Mouse (Mus musculus): ENCODE data around the gene Vmn1r175. TPM values are rescaled to one million over a fixed set of nuclear protein-coding genes. Genes with fewer than 3 reads are reported as not detected.
"Not testable (repeated sequence)": the region's sequence is repeated elsewhere in the genome, so short reads cannot be mapped to it uniquely, and the experiment has no call there.

Vmn1r175 gene
- total RNA-seq (2021) = not detected

DNA sequence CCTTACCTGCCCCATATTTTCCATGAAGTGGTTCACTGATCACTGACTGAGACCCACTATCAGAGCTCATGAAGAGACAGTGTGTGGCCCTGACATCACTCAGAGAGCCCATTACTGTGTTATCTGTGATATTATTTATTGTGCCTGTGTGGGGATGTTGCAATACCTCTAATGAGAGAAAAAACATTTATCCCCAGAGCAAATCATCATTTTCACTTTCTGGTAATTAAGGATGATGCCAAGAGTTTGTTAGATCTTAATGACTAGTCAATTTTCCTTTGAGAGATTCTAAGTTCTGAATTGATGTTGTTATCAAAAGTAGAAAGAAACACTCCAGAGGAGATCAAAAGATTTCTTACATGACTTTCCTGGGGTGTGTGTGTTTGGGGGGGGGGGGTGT is at the start of gene Vmn1r175:
Gene Vmn1r175, minus strand, starts transcription at position 101 of the 400 bp plus-strand sequence.
- DNase-seq; intact Hi-C loops (cut with DNase I): not testable (repeated sequence)

DNA sequence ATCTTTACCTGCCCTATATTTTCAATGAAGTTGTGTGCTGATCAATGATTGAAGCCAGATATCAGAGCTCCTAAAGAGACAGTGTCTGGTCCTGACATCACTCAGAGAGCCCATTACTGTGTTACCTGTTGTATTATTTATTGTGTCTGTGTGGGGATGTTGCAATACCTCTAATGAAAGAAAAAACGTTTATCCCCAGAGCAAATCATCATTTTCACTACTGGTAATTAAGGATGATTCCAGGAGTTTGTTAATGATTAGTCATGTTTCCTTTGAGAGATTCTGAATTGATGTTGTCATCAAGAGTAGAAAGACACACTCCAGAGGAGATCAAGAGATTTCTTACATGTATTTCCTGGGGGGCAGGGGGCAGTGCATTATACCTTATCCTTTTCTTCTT is 26.8 kb upstream of the Vmn1r175 start, which contains the start of gene Vmn1r176:
Gene Vmn1r176, minus strand, starts transcription at position 101 of the 400 bp plus-strand sequence.
- intact Hi-C loops (cut with DNase I); DNase-seq: not testable (repeated sequence)

DNA sequence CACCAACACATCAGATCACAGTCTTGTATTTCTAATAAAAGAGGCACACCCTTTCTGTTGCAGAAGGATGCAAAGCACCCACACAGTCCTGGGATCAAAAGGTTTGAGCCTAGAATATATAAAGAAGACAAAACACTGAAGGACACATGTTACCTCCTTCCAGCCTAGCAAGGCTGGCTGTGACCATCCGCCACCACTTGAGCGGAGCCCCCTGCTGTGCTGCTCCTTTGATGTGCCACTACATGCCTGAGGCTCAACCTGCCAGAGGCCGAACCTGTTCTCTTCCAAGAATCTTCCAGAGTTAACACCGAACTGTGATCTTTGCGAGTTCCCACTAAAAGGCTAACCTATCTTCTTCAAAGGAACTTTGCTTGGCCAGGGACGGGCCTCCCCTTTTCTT is 25.9 kb downstream of the Vmn1r175 start:
- intact Hi-C loops (cut with DNase I) = no loop called here
- no peak for DNase-seq

Other genes starting within 250 kb of the Vmn1r175 start
- gene Vmn1r169, start 235.1 kb downstream of the Vmn1r175 start, total RNA-seq (2021) = not detected
- gene Vmn1r170, start 204.5 kb downstream of the Vmn1r175 start, total RNA-seq (2021) = not detected
- gene Vmn1r171, start 179.9 kb downstream of the Vmn1r175 start, total RNA-seq (2021) = not detected
- not detected for gene Vmn1r172, start 152.3 kb downstream of the Vmn1r175 start, total RNA-seq (2021)
- gene Vmn1r173, start 109.9 kb downstream of the Vmn1r175 start, total RNA-seq (2021) = not detected
- gene Vmn1r174, start 58.4 kb downstream of the Vmn1r175 start, total RNA-seq (2021) = not detected
- gene Vmn1r176, start 26.7 kb upstream of the Vmn1r175 start, total RNA-seq (2021) = not detected
- not detected for gene Vmn1r177, start 55.8 kb upstream of the Vmn1r175 start, total RNA-seq (2021)
- gene Vmn1r178, start 81.4 kb upstream of the Vmn1r175 start, total RNA-seq (2021) = not detected
- gene Vmn1r179, start 116.3 kb upstream of the Vmn1r175 start, total RNA-seq (2021) = not detected
- not detected for gene Vmn1r180, start 140.0 kb upstream of the Vmn1r175 start, total RNA-seq (2021)
- not detected for gene Vmn1r181, start 164.0 kb upstream of the Vmn1r175 start, total RNA-seq (2021)
- gene V1rd19, start 191.0 kb upstream of the Vmn1r175 start, total RNA-seq (2021) = not detected
- gene Vmn1r183, start 242.6 kb upstream of the Vmn1r175 start, total RNA-seq (2021) = not detected

All from heart, postnatal 36 days (tissue).